Mouse (Mus musculus) midbrain, embryonic 16.5 days (tissue): ENCODE measurements around the gene Mrps12. TPM values are rescaled to one million over a fixed set of nuclear protein-coding genes. Genes with fewer than 3 reads are reported as not detected.
A peak's percentile ranks its signal among the peaks of the same experiment; 100 is the strongest.

Source experiments
- ATAC-seq: fragments of 200-750 bp; cut with Nextera tagmentation; 2 replicates; pipeline ENCODE4 v1.8.0; 2017; ENCODE audit warnings: moderate TSS enrichment
- H3K27ac ChIP-seq: fragments of 300-500 bp; sonication (generic); 2 replicates; pipeline ENCODE4 v1.5.1; 2014; ENCODE audit warnings: mild to moderate bottlenecking, low read length, mixed read lengths
- H3K27me3 ChIP-seq: fragments of 300-500 bp; sonication (generic); 2 replicates; pipeline ENCODE4 v1.6.1; 2014; ENCODE audit warnings: low read depth, low read length, mixed read lengths; ENCODE audit not compliant: control insufficient read depth, insufficient read depth
- H3K36me3 ChIP-seq: fragments of 300-500 bp; sonication (generic); 2 replicates; pipeline ENCODE4 v1.6.1; 2014; ENCODE audit warnings: mild to moderate bottlenecking, low read length, moderate library complexity, mixed read lengths; ENCODE audit not compliant: control insufficient read depth, insufficient read depth
- H3K4me1 ChIP-seq: fragments of 300-500 bp; sonication (generic); 2 replicates; pipeline ENCODE4 v1.6.1; 2014; ENCODE audit warnings: mild to moderate bottlenecking, low read length, mixed read lengths; ENCODE audit not compliant: control insufficient read depth, insufficient read depth
- H3K4me2 ChIP-seq: fragments of 300-500 bp; sonication (generic); 2 replicates; pipeline ENCODE4 v1.6.1; 2014; ENCODE audit warnings: mild to moderate bottlenecking, low read length, mixed read lengths
- H3K4me3 ChIP-seq: fragments of 300-500 bp; sonication (generic); 2 replicates; pipeline ENCODE4 v1.5.1; 2014; ENCODE audit warnings: low read depth, mild to moderate bottlenecking, low read length, moderate library complexity, mixed read lengths
- H3K9ac ChIP-seq: fragments of 300-500 bp; sonication (generic); 2 replicates; pipeline ENCODE4 v1.6.1; 2014; ENCODE audit warnings: low read depth, low read length, mixed read lengths
- H3K9me3 ChIP-seq: fragments of 300-500 bp; sonication (generic); replicated peaks from 2 replicates; pipeline ENCODE4 v1.6.1; 2014; ENCODE audit warnings: mild to moderate bottlenecking, low read length, mixed read lengths; ENCODE audit not compliant: control insufficient read depth, poor library complexity, severe bottlenecking
- WGBS: fragments of 180-500 bp; shearing (Covaris S2); extraction: QIAGEN DNeasy Blood & Tissue Kit; methylation state at CpG from one replicate; pipeline ENCODE4 v1.1.7; 2014; 5-methylcytosine and 5-hydroxymethylcytosine counted together
- polyA plus RNA-seq: library from polyadenylated mRNA; unstranded; fragments of >200 nt; fragmentation: Nextera tagmentation; extraction: Ambion mirVana; gene quantifications from 2 replicates; pipeline ENCODE4 v1.2.1, GENCODE M21; 2015

The Mrps12 gene
- polyA plus RNA-seq, 1 experiment from 2014 or later, result 95.8 TPM

DNA sequence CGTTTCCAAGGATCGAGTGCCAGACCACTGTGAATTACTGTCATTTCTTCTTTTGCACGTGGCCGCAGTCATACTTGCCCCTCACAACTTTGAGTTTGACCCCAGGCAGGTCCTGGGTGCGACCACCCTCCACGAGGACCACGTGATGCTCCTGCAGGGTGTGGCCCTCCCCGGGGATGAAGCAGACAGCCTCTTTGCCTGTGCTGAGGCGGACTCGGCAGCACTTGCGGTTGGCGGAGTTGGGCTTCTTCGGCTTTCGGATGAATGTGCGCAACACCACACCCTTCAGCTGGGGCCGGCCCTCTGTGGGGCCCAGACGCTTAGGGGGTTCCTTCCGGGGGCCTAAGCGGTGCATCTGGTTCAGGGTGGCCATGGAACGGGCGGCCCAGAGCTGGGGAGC, 1.8 kb downstream of the Mrps12 start:
- Histone ChIP-seq H3K27me3 (no peaks in the 10 kb centered on the region), H3K27ac (no peak overlapping the region), H3K4me1 (peaks cover 7% of the 10 kb centered on the region), H3K36me3 (peaks cover 11% of the 10 kb centered on the region; the same call in 1 of the 2 replicates), H3K9me3 (no peaks in the 10 kb centered on the region), H3K9ac (no peak overlapping the region), H3K4me2 (no peak overlapping the region), H3K4me3 (no peak overlapping the region)
- 95% methylated on average over 21 of the region's 21 CpGs for WGBS
- no peak for ATAC-seq

DNA sequence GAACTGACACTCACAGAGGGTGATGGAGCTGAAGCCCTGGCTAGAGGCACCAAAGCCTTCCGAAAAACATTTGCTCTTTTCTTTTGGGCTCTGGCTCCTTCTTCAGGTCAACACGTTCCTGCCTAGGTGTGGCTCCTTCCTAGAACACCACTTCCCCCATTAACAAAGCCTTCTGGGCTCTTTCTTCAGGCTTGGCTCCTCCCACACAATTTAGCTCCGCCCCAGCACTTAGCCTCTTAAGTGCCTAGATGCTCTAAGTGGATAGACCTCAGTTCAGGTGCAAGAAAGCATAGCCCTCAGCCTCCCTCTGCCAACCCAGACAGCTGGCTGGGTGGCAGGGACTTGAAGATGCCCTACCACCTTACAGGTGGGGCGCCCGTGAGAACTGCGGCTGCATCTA, 5.9 kb downstream of the Mrps12 start:
- no peak overlapping the region for H3K27ac ChIP-seq
- no peak for ATAC-seq
- H3K9me3 ChIP-seq, result no peaks in the 10 kb centered on the region
- peaks cover 11% of the 10 kb centered on the region; the same call in 1 of the 2 replicates for H3K36me3 ChIP-seq
- H3K4me2 ChIP-seq, result no peak overlapping the region
- no peaks in the 10 kb centered on the region for H3K27me3 ChIP-seq
- no peak overlapping the region for H3K9ac ChIP-seq
- peaks cover under 1% of the 10 kb centered on the region for H3K4me1 ChIP-seq
- 81% methylated on average over 6 of the region's 6 CpGs for WGBS
- H3K4me3 ChIP-seq, result no peak overlapping the region

- H3K4me3 ChIP-seq, result peak overlapping the region; percentile 41
- 6% methylated on average over 11 of the region's 11 CpGs for WGBS
- H3K4me2 ChIP-seq, result peak overlapping the region; percentile 67
- peaks cover 11% of the 10 kb centered on the region; the same call in 1 of the 2 replicates for H3K36me3 ChIP-seq
- H3K4me1 ChIP-seq, result no peaks in the 10 kb centered on the region; the same call in 1 of the 2 replicates
- H3K27me3 ChIP-seq, result no peaks in the 10 kb centered on the region
- no peak overlapping the region for H3K27ac ChIP-seq
- H3K9me3 ChIP-seq, result no peaks in the 10 kb centered on the region
- no peak for ATAC-seq
- H3K9ac ChIP-seq, result peak overlapping the region; percentile 42
Observed at GRCm38 (mm10) chr7:28733211-28733610, 8.4 kb downstream of the Mrps12 start.

- peaks cover 8% of the 10 kb centered on the region; the same call in 1 of the 2 replicates for H3K36me3 ChIP-seq
- no peaks in the 10 kb centered on the region for H3K27me3 ChIP-seq
- peak overlapping the region; percentile 67 for H3K4me2 ChIP-seq
- H3K27ac ChIP-seq, result no peak overlapping the region
- ATAC-seq, result peak; percentile 82
- H3K9me3 ChIP-seq, result no peaks in the 10 kb centered on the region
- H3K9ac ChIP-seq, result peak overlapping the region; percentile 42
- H3K4me3 ChIP-seq, result peak overlapping the region; percentile 41
- H3K4me1 ChIP-seq, result no peaks in the 10 kb centered on the region; the same call in 1 of the 2 replicates
- 3% methylated on average over 58 of the region's 58 CpGs for WGBS
Observed at GRCm38 (mm10) chr7:28732341-28733142, 9.1 kb downstream of the Mrps12 start.

- no peaks in the 10 kb centered on the region for H3K9me3 ChIP-seq
- H3K4me3 ChIP-seq, result no peak overlapping the region
- no peak overlapping the region for H3K27ac ChIP-seq
- H3K36me3 ChIP-seq, result no peaks in the 10 kb centered on the region
- H3K27me3 ChIP-seq, result no peaks in the 10 kb centered on the region
- WGBS, result 52% methylated on average over 10 of the region's 10 CpGs
- ATAC-seq, result peak; percentile 34; the same call in 1 of the 2 replicates
- no peak overlapping the region for H3K9ac ChIP-seq
- peaks cover 3% of the 10 kb centered on the region for H3K4me1 ChIP-seq
- H3K4me2 ChIP-seq, result no peak overlapping the region
Observed at GRCm38 (mm10) chr7:28727649-28728340, 13.8 kb downstream of the Mrps12 start.

GRCm38 (mm10) chr7:28726600-28726999, 15.0 kb downstream of the Mrps12 start:
- H3K27ac ChIP-seq, result no peak overlapping the region
- peaks cover 3% of the 10 kb centered on the region; the same call in 1 of the 2 replicates for H3K4me1 ChIP-seq
- 6% methylated on average over 14 of the region's 14 CpGs for WGBS
- no peaks in the 10 kb centered on the region for H3K36me3 ChIP-seq
- no peak for ATAC-seq
- H3K27me3 ChIP-seq, result no peaks in the 10 kb centered on the region
- no peaks in the 10 kb centered on the region for H3K9me3 ChIP-seq
- H3K4me3 ChIP-seq, result no peak overlapping the region
- peak overlapping the region; percentile 29 for H3K4me2 ChIP-seq
- 0 out of 2 replicates have a peak overlapping the region, but pooled peaks have one; percentile 31 for H3K9ac ChIP-seq

- Histone ChIP-seq H3K27me3 (no peaks in the 10 kb centered on the region), H3K9ac (no peak overlapping the region), H3K4me1 (peaks cover 3% of the 10 kb centered on the region; the same call in 1 of the 2 replicates), H3K9me3 (no peaks in the 10 kb centered on the region), H3K4me2 (no peak overlapping the region), H3K27ac (no peak overlapping the region), H3K36me3 (no peaks in the 10 kb centered on the region), H3K4me3 (no peak overlapping the region)
- no peak for ATAC-seq
- WGBS, result 94% methylated on average over 2 of the region's 2 CpGs
Observed at GRCm38 (mm10) chr7:28724613-28725012, 17.0 kb downstream of the Mrps12 start.

GRCm38 (mm10) chr7:28722079-28722478, 19.5 kb downstream of the Mrps12 start:
- Histone ChIP-seq H3K36me3 (no peaks in the 10 kb centered on the region), H3K27ac (no peak overlapping the region), H3K9me3 (no peaks in the 10 kb centered on the region), H3K9ac (no peak overlapping the region), H3K4me3 (no peak overlapping the region), H3K4me2 (no peak overlapping the region), H3K4me1 (peaks cover 3% of the 10 kb centered on the region; the same call in 1 of the 2 replicates), H3K27me3 (no peaks in the 10 kb centered on the region)
- ATAC-seq, result no peak
- WGBS, result 97% methylated on average over 7 of the region's 7 CpGs
